Mouse (Mus musculus): ENCODE data around the gene Rsph1. TPM values are rescaled to one million over a fixed set of nuclear protein-coding genes. Genes with fewer than 3 reads are reported as not detected.

Rsph1 gene
- polyA plus RNA-seq, 1 experiment from 2014 or later = 0.40 TPM

DNA sequence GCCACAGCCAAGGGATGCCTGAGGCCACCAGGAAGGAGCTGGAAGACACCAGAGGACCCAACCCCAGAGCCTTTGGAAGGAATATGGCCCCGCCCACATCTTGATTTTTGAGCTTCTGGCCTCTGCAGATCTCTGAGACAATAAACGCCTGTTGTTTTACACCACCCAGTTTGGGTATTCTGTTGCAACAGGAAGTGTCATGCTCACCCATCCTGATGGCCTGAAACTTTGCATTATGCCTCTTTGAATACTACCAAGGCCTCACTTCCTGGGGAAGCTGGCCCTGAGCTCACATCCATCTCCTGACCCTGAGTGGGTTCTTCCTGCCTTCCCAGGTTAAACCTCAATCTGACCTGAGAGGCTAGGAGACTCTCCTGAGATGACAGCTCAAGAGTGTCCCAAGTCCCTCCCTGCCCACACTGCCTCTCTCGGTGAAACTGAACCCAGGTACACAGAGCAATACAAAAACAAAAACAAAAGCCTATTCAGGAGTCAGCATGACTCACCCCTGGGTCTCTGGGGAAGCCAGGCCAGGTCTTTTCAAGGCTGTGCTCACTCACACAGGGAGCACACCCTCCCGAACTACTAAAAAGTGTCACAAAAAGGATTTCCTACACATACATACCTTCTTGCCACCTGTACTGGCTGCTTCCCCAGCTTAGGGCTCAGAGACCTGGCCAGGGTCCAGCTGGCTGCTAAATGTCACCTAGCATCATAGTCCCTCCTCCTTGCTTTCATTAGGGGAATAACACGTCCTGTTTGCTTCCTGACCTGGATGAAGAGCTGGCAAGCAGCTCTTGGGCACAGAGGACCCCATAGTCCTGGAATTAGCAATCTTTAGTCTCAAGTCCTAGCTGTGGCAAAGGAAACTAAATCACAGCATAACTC lies 60.9 kb downstream of the Rsph1 start:
- H3K4me2 ChIP-seq = no peak overlapping the region
- H3K27me3 ChIP-seq = peaks cover 8% of the 10 kb centered on the region
- H3K36me3 ChIP-seq = no peaks in the 10 kb centered on the region
- H3K27ac ChIP-seq = no peak overlapping the region
- no peak overlapping the region for H3K9ac ChIP-seq (replicated peaks)
- no peaks in the 10 kb centered on the region for H3K9me3 ChIP-seq
- H3K4me1 ChIP-seq (replicated peaks) = peaks cover 8% of the 10 kb centered on the region
- no peak for ATAC-seq (ENCODE audit: insufficient number of reproducible peaks, insufficient read depth, low FRiP score, low TSS enrichment, low read depth)
- 49% methylated on average over 5 of the region's 5 CpGs for WGBS
- no peak overlapping the region for H3K4me3 ChIP-seq (replicated peaks)

DNA sequence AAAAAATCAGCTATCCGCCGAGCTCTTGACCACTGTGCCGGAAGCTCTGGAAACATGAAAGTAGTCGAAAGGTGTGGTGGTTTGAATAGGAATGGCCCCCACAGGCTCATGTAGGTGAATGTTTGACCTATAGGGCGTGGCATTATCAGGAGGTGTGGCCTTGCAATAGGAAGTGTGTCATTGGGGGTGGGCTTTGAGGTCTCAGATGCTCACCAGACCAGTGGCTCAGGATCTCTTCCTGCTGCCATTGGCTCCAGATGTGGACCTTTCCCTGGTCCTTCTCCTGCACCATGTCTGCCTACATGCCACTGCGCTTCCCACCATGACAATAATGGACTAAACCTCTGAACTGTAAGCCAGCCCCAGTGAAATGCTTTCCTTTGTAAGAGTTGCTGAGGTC lies 65.3 kb downstream of the Rsph1 start:
- no peak for ATAC-seq (ENCODE audit: insufficient number of reproducible peaks, insufficient read depth, low FRiP score, low TSS enrichment, low read depth)
- WGBS = 86% methylated on average over 6 of the region's 6 CpGs
- no peak overlapping the region for H3K27ac ChIP-seq
- H3K9ac ChIP-seq (replicated peaks) = no peak overlapping the region
- H3K36me3 ChIP-seq = no peaks in the 10 kb centered on the region
- H3K4me1 ChIP-seq (replicated peaks) = peaks cover 4% of the 10 kb centered on the region; the same call in 1 of the 2 replicates
- no peaks in the 10 kb centered on the region for H3K9me3 ChIP-seq
- no peaks in the 10 kb centered on the region; the same call in 1 of the 2 replicates for H3K27me3 ChIP-seq
- H3K4me2 ChIP-seq = no peak overlapping the region
- H3K4me3 ChIP-seq (replicated peaks) = no peak overlapping the region

DNA sequence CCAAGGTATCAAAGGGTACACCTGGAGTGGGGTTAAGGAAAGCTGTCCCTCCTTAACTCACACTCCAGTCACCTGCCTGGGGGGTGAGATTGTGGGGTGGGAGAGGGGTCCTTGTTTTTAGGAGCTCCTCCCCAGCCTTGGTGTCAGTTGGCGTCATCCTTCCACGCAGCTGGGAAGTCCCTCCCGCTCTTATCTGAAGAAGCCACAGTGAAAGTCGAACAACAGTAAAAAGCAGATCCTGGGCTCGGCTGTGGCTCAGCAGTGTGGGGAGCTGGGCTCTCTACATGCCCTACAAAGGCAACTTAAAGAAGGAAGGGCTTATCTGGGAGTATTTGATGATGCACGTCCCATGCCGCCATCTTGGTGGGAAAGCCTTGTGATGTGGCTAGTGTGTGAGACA lies 66.9 kb downstream of the Rsph1 start:
- WGBS = 85% methylated on average over 7 of the region's 7 CpGs
- H3K4me3 ChIP-seq (replicated peaks) = no peak overlapping the region
- H3K9me3 ChIP-seq = no peaks in the 10 kb centered on the region
- H3K36me3 ChIP-seq = no peaks in the 10 kb centered on the region
- no peak for ATAC-seq (ENCODE audit: insufficient number of reproducible peaks, insufficient read depth, low FRiP score, low TSS enrichment, low read depth)
- H3K4me2 ChIP-seq = no peak overlapping the region
- no peaks in the 10 kb centered on the region; the same call in 1 of the 2 replicates for H3K27me3 ChIP-seq
- no peak overlapping the region for H3K9ac ChIP-seq (replicated peaks)
- H3K27ac ChIP-seq = no peak overlapping the region
- no peaks in the 10 kb centered on the region for H3K4me1 ChIP-seq (replicated peaks)

DNA sequence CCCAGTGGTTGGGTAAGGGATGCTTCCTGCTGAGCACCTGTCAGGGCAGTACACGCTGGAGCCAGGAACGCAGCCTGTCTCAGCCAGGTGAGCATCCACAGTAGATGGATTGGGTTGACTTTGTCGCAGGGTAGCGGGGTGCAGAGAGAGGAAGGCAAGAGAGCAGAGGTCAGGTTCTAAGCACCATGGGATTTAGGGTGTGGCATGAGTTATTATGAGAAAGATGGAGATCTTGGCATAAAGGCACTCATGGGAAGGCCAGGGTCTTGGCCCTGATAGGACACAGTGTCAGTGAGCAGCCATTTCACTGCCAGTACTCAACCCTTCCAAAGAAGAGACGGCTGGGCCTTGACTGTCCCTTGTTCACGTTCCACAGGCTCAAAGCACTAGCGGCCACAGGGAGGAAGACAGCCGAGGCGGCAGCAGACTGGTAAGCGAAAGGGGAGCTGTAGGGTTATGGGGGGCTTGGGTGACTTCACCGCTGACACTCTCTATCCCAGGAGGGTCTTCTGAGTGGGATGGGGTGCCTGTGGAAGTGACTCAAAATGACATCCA lies 67.7 kb downstream of the Rsph1 start:
- Histone ChIP-seq H3K9me3 (no peaks in the 10 kb centered on the region), H3K4me2 (no peak overlapping the region), H3K4me1 (replicated peaks) (no peaks in the 10 kb centered on the region), H3K36me3 (no peaks in the 10 kb centered on the region), H3K27ac (no peak overlapping the region), H3K9ac (replicated peaks) (no peak overlapping the region), H3K4me3 (replicated peaks) (no peak overlapping the region), H3K27me3 (no peaks in the 10 kb centered on the region; the same call in 1 of the 2 replicates)
- no peak for ATAC-seq (ENCODE audit: insufficient number of reproducible peaks, insufficient read depth, low FRiP score, low TSS enrichment, low read depth)
- WGBS = 91% methylated on average over 11 of the region's 11 CpGs

DNA sequence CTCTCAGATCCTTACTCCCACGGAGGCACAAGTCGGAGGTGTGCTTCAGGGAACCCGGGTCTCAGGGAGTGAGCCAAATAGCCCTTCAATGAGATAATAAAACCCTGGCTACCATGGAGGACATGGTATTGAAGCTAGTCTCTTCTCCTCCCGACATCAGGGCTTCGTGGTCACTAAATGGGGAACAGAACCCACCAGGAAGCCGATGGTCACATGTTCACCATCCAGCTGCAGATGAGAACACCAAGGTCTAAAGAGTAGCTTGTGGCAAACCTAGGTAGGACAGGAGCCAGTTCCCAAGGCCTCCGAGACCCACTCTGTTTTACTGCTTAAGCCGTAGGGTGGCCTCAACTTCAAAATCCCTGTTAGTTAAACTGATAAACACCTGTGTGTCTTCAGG lies 68.5 kb downstream of the Rsph1 start:
- no peak for ATAC-seq (ENCODE audit: insufficient number of reproducible peaks, insufficient read depth, low FRiP score, low TSS enrichment, low read depth)
- Histone ChIP-seq H3K4me2 (no peak overlapping the region), H3K4me1 (replicated peaks) (no peaks in the 10 kb centered on the region), H3K9ac (replicated peaks) (no peak overlapping the region), H3K27me3 (no peaks in the 10 kb centered on the region; the same call in 1 of the 2 replicates), H3K27ac (no peak overlapping the region), H3K9me3 (no peaks in the 10 kb centered on the region), H3K4me3 (replicated peaks) (no peak overlapping the region), H3K36me3 (no peaks in the 10 kb centered on the region)
- 76% methylated on average over 8 of the region's 8 CpGs for WGBS

DNA sequence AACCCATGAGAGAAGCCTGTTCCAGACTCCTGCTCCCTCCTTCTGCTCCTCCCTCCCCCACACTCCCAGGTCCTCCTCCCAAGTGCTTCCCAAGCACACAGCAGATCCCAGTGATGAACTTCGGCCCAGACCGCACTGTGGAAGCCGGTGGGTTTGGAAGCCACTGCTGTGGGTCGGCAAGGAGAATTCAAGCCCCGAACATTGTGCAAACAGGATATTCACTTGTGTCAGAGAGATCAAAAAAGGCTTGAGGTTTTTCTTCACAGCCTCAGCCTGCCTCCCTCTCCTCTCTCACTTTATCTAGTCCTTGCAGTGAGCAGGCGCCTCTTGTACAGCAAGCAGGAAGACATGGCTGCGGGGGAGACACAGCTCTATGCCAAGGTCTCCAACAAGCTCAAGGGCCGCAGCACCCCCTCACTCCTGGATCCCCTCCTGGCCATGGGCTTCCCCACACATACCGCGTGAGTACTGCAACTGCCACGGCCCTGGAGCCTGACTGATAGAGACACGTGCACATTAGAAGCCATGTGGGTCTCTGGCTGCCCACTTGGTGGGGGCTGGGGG lies 69.3 kb downstream of the Rsph1 start, which contains the start of gene Ubash3a:
TSS of gene Ubash3a (plus strand) at position 103 of the 564 bp plus-strand sequence.
- Histone ChIP-seq H3K27me3 (no peaks in the 10 kb centered on the region; the same call in 1 of the 2 replicates), H3K4me1 (replicated peaks) (no peaks in the 10 kb centered on the region), H3K27ac (no peak within 1 kb of the TSS), H3K9ac (replicated peaks) (no peak within 1 kb of the TSS), H3K4me2 (no peak within 1 kb of the TSS), H3K9me3 (no peaks in the 10 kb centered on the region), H3K4me3 (replicated peaks) (no peak within 1 kb of the TSS), H3K36me3 (no peaks in the 10 kb centered on the region)
- 73% methylated on average over 12 of the region's 12 CpGs for WGBS
- no peak for ATAC-seq (ENCODE audit: insufficient number of reproducible peaks, insufficient read depth, low FRiP score, low TSS enrichment, low read depth)

Other genes starting within 250 kb of the Rsph1 start
- gene Abcg1, start 219.7 kb downstream of the Rsph1 start, polyA plus RNA-seq (2016; fragmentation: Nextera tagmentation; extraction: Ambion mirVana) = 8.9 and 10.9 TPM in 2 replicates
- gene Tff3, start 147.7 kb downstream of the Rsph1 start, polyA plus RNA-seq (2016; fragmentation: Nextera tagmentation; extraction: Ambion mirVana) = not detected in 2 replicates
- gene Tff2, start 133.1 kb downstream of the Rsph1 start, polyA plus RNA-seq (2016; fragmentation: Nextera tagmentation; extraction: Ambion mirVana) = not detected in 2 replicates
- gene Tff1, start 112.1 kb downstream of the Rsph1 start, polyA plus RNA-seq (2016; fragmentation: Nextera tagmentation; extraction: Ambion mirVana) = not detected in 2 replicates
- gene Tmprss3, start 78.4 kb downstream of the Rsph1 start, polyA plus RNA-seq (2016; fragmentation: Nextera tagmentation; extraction: Ambion mirVana) = not detected in 2 replicates
- gene Ubash3a, start 69.5 kb downstream of the Rsph1 start, polyA plus RNA-seq (2016; fragmentation: Nextera tagmentation; extraction: Ambion mirVana) = 0.19 and 0.42 TPM in 2 replicates
- gene Slc37a1, start 9.4 kb upstream of the Rsph1 start, polyA plus RNA-seq (2016; fragmentation: Nextera tagmentation; extraction: Ambion mirVana) = 1.5 and 2.1 TPM in 2 replicates
- gene Pde9a, start 108.8 kb upstream of the Rsph1 start, polyA plus RNA-seq (2016; fragmentation: Nextera tagmentation; extraction: Ambion mirVana) = 26.7 and 29.1 TPM in 2 replicates
- gene Wdr4, start 242.6 kb upstream of the Rsph1 start, polyA plus RNA-seq (2016; fragmentation: Nextera tagmentation; extraction: Ambion mirVana) = 42.0 and 43.6 TPM in 2 replicates
- 241 and 250 TPM in 2 replicates for gene Ndufv3, start 242.7 kb upstream of the Rsph1 start, polyA plus RNA-seq (2016; fragmentation: Nextera tagmentation; extraction: Ambion mirVana)